Mouse (Mus musculus): ENCODE measurements around the gene E2f4. TPM values are rescaled to one million over a fixed set of nuclear protein-coding genes. Genes with fewer than 3 reads are reported as not detected.

E2f4 gene
- total RNA-seq, 2 experiments from 2014 or later, result 32.4 to 33.7 TPM

Small RNA genes lying within 50 kb of the gene (microRNA-seq; reads per million reads assigned to microRNA genes)
- gene Gm27320, result not detected
- gene Mir328, result 11,109 reads per million, percentile 96 among the genes with 10 or more reads in this experiment

Other genes with a start within 250 kb of the E2f4 start
- gene Ces3a, start 249.1 kb upstream of the E2f4 start, total RNA-seq (2021), result not detected
- not detected for gene Ces3b, start 213.9 kb upstream of the E2f4 start, total RNA-seq (2021)
- not detected for gene Ces4a, start 165.9 kb upstream of the E2f4 start, total RNA-seq (2021)
- gene Cbfb, start 127.0 kb upstream of the E2f4 start, total RNA-seq (2021), result 10 to 100 TPM; 21.4 to 24.1 TPM
- 10 to 100 TPM; 37.8 to 38.5 TPM for gene D230025D16Rik, start 72.5 kb upstream of the E2f4 start, total RNA-seq (2021)
- gene B3gnt9, start 42.5 kb upstream of the E2f4 start, total RNA-seq (2021), result 1 to 10 TPM; 2.4 to 5.0 TPM
- gene Tradd, start 33.1 kb upstream of the E2f4 start, total RNA-seq (2021), result 1 to 10 TPM; 7.2 to 7.5 TPM
- gene Fbxl8, start 33.0 kb upstream of the E2f4 start, total RNA-seq (2021), result 1 to 10 TPM in 1 of 2 experiments, under 1 TPM in 1; 0.86 to 1.4 TPM
- gene Hsf4, start 27.9 kb upstream of the E2f4 start, total RNA-seq (2021), result 10 to 100 TPM; 11.5 to 12.0 TPM
- gene Nol3, start 21.5 kb upstream of the E2f4 start, total RNA-seq (2021), result 10 to 100 TPM in 1 of 2 experiments, 1 to 10 TPM in 1; 9.2 to 11.8 TPM
- 10 to 100 TPM; 24.2 to 27.1 TPM for gene 4931428F04Rik, start 7.8 kb upstream of the E2f4 start, total RNA-seq (2021)
- gene Exoc3l, start 1.6 kb upstream of the E2f4 start, total RNA-seq (2021), result 1 to 10 TPM in 1 of 2 experiments, under 1 TPM in 1; 0.79 to 1.8 TPM
- gene Elmo3, start 7.9 kb downstream of the E2f4 start, total RNA-seq (2021), result 1 to 10 TPM; 1.0 to 1.7 TPM
- 1 to 10 TPM; 3.7 to 7.3 TPM for gene Lrrc29, start 28.6 kb downstream of the E2f4 start, total RNA-seq (2021)
- gene Tmem208, start 28.7 kb downstream of the E2f4 start, total RNA-seq (2021), result 10 to 100 TPM; 38.5 to 43.6 TPM
- gene Fhod1, start 50.3 kb downstream of the E2f4 start, total RNA-seq (2021), result 1 to 10 TPM; 2.3 to 3.7 TPM
- 10 to 100 TPM; 34.1 to 44.5 TPM for gene Slc9a5, start 51.2 kb downstream of the E2f4 start, total RNA-seq (2021)
- gene Plekhg4, start 75.6 kb downstream of the E2f4 start, total RNA-seq (2021), result 1 to 10 TPM; 1.3 to 5.5 TPM
- gene Kctd19, start 115.8 kb downstream of the E2f4 start, total RNA-seq (2021), result not detected
- under 1 TPM; 0.32 to 0.37 TPM for gene Lrrc36, start 115.9 kb downstream of the E2f4 start, total RNA-seq (2021)
- 10 to 100 TPM; 36.1 to 46.4 TPM for gene Tppp3, start 173.9 kb downstream of the E2f4 start, total RNA-seq (2021)
- gene Zdhhc1, start 199.2 kb downstream of the E2f4 start, total RNA-seq (2021), result 10 to 100 TPM; 33.2 to 45.3 TPM
- under 1 TPM in 1 of 2 experiments, not detected in 1; 0.20 TPM for gene Hsd11b2, start 221.1 kb downstream of the E2f4 start, total RNA-seq (2021)